Mouse (Mus musculus): ENCODE data around the gene Usp15.

- TF ChIP-seq POLR2A (IDR thresholded peaks at IDR 0.05; ENCODE audit: extremely low read depth, insufficient read depth, low read length) = no peak
- TF ChIP-seq CTCF (IDR thresholded peaks at IDR 0.05; ENCODE audit: extremely low read depth, insufficient read depth, low read length) = no peak
These were observed 65.3 kb downstream of the Usp15 start for GRCm38 (mm10) chr10:123131487-123131886.
